Mouse (Mus musculus) lung, postnatal 10 days (tissue): ENCODE measurements around the gene Med11.
"Not testable (repeated sequence)": the region's sequence is repeated elsewhere in the genome, so short reads cannot be mapped to it uniquely, and the experiment has no call there.

Experiments used
- DNase-seq: peaks from one replicate; pipeline ENCODE4 v3.0.0; 2021

Med11 gene

DNA sequence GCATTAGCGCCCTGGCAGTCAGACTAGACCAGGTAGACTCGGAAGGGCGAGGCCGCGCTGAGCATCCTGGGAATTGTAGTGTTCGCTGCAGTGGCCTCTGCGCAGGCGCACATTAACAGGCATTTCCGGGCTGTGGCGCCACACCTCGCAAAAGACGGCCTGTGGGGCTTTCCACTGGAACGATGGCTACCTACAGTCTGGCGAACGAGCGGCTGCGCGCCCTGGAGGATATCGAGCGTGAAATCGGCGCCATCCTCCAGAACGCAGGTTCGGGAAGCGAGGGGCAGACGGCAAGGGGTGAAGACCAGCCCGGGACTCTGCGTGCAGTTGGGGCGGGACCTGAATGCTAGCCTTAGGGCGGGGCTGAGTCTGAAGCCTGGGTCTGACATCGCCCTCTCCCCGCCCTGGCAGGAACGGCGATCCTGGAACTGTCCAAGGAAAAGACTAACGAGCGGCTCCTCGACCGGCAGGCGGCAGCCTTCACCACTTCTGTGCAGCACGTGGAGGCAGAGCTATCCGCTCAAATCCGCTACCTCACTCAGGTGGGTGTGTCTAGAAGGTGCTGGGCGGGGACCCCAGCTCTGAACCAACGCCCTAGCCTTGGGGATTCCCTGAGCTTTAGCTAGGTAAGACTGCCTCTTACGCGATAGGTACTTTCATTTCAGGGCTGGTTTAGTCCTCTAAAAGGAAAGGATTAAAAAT, at the start of gene Med11:
Gene Med11, plus strand, starts transcription at position 123 of the 702 bp plus-strand sequence.
- DNase-seq, result peak; percentile 99

- peak; percentile 69 for DNase-seq
Observed at GRCm38 (mm10) chr11:70403598-70403997, 48.1 kb upstream of the Med11 start.

DNA sequence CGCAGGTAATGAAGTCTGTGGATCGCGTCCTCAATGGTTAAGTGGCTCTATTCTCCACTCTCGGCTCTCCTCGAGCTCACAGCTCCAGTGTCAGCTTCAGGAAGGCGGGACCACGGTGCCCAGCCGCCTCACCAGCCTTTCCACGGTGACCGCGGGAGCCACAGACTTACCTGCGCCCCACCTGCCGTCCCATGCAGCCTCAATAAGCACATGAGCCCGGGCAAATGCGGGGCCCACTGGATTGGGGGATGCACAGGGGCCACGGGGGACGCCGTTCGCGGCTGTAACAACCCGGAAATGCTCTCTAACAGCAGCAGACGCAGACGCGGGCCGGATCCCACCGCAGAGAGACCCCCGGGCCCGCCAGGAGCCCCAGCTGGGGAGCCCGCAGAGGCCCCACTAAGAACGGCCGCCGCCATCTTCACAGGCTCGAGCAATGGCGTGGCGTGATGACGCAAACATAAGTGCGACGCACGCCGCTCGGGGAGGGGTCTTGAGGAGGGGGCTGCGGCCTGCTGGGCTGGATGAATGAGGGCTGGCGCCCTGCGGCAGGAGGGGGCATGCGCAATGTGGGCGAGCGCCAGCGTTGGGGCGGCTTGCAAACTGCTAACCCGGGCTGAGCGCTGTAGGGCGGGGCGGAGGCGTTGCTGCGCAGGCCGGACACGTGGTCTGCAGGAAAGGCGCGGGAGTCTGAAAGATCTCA, 42.0 kb upstream of the Med11 start, which contains the start of gene Pelp1:
Gene Pelp1, minus strand, starts transcription at position 438 of the 703 bp plus-strand sequence.
- peak; percentile 94 for DNase-seq

DNA sequence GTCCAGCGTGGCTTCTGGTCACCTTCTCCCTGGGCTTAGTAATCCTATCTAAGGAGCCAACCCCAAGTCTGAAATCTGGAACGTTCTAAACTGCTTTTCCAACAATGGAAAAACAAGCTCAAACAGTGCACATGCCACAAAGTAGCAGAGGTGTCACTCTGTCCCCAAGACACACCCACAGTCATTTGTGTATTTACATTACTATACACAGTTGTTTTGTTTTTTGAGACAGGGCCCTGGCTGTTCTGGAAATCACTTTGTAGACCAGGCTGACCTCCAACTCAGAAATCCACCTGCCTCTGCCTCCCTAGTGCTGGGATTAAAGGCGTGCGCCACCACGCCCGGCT, 41.4 kb upstream of the Med11 start:
- DNase-seq, result no peak

DNA sequence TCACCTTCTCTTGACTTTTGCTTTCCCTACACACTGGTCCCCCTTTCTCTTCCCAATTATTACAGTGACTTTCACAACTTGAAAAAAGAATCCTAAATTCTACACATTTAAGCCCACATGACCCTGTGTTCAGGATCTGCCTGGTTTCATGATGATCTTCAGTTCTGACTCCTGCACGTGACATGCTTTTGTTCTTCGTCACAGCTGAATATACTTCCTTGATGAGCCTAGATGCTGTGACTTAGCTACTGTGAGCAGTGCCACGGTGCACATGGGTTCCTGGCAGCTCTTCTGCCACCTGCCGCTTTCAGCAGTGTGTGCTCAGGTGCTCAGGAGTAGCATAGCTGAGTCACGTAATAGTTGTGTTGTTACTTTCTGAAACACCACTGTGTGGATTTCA, 39.1 kb upstream of the Med11 start:
- DNase-seq, result no peak

DNA sequence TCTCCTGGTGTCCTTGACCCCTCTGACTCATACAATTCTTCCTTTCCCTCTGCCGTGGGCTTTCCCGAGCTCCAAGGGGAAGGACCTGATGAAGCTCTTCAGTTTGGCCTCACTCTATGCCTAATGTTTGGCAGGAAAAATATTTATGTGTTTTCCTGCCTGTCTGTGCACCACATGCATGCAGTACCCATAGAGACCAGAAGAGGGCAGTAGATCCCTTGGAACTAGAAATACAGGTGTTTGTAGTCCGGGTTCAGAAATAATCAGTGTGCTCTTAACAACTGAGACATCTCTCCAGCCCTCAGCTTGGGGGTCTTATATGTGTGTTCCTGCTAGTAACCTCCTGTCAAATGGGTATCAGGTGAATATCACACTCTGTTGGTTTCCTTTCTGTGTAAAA, 37.8 kb upstream of the Med11 start:
- DNase-seq, result peak; percentile 80

DNA sequence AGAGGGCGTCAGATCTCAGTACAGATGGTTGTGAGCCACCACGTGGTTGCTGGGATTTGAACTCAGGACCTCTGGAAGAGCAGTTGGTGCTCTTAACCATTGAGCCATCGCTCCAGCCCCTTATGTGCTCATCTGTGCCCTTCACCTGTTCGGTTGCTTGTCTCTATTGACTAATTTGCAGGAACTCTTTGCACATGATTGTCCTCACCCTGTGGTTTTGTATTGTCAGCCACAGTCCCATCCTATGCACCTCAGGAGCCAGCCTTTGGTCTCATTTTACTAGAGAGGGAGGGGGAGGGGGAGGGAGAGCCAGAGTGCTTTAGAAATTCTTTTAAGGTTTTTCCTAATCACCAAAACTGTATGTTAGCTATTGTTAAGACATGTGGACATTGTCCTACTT, 33.5 kb upstream of the Med11 start:
- DNase-seq, result no peak

DNA sequence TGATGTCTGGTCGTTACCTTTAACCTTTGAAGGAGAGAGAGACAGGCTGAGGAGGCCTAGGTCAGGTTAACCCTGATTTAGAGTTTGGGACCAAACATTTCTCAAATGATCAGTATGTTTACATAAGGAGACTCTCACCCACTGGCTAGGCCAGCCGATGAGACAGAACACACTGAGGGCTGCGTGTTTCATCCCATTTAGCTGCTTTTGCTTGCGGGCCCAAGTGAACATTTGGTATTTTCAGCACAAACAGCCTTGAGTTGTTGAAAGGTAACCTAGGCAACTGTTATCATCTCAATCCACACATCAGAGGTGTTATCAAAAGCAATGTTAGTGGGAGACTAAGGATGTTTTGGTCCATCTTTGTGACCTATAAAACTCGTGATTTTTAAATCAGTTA, 32.2 kb upstream of the Med11 start:
- DNase-seq, result no peak

- DNase-seq, result not testable (repeated sequence)
Observed at GRCm38 (mm10) chr11:70426598-70426997, 25.1 kb upstream of the Med11 start.

DNA sequence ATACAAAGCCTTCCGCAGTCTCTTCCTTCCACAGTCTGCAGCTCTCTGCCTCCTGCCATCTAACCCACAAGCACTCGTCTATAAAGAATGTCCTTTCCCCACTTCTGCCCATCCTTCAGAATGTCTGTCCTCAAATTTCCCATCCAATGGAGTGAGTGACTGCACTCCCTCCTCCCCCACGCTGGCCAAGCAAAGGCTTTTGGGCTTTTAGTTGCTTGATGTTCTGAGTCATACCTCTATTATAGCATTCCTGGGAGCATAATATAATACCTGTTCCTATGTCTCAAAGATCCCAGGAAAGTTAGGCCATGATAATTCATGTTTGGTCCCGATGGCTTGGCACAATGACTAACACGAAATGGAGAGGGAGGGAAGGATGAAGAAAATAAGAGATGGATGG, 20.1 kb upstream of the Med11 start:
- DNase-seq, result no peak

DNA sequence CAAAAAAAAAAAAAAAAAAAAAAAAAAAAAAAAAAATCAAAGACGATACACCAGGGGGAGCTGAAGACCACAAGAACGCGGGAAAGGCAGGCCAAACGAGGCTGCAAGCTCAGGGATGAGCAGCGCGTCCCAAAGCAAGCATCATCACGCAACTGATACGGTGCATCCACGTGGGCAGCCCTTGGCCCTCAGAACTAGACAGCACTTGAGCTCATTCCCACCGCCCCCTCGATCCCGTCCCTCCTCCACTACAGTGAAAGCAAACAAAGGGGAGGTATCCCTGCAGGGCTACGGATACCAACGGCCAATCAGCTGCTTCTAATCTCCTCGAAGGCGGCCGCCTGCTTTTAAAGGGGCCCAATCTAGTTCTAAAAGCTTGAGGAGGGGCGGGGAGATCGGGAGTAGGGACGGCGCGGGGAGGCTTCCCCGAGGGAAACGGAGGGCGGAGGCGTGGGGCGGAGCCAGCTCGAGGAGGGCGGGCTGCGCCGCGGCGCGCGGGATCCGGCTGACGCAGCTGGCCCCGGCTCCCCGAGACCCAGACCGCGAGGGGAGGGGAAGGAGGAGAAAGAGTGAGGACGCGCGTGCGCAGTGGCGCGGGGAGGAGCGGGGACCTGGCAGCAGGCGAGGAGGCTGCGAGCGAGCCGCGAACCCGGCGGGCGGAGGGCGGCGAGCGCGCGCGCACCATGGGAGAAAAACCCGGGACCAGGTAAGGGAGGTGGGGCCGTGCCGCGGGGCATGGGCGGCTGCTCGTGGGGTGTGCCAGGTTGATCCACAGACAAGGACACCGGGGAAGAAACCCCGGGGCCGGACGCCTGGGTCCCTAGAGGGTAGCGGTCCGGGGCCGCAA, 19.4 kb upstream of the Med11 start, which contains the start of gene Arrb2:
Gene Arrb2, plus strand, starts transcription at position 588 of the 847 bp plus-strand sequence.
- peak; percentile 99 for DNase-seq

DNA sequence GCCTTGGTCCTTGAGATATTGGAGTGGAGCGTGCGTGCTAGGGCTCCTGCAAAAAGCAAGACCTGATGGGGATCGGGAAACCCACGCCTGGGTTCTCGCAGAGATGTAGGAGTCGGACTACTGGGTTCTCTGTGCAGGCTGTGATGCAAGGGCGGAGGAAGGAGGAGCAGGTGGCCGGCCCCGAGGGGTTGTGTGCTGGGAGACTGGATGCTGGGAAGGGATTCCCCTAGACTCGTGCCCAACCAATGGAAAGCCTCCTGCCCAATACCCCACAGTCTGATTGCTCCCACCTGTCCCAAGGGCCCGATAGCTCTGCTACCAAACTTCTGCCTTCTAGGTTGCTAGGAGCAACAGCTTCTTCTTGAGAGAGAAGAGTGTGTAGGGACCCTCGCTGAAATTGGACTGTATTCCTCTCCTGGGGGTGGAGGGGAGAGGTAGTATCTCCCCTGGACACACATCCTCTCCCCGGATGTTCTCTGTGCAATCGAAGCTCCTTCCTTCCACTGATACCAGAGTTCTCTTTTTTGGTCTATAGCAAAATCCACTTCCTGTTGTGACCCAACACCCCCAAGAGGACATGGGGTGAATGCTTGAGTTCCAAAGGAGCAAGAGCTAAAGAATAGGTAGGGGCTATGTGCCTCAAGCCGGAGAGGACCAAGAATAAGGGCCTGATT, 18.7 kb upstream of the Med11 start:
- DNase-seq, result no peak

GRCm38 (mm10) chr11:70433569-70433943, 18.2 kb upstream of the Med11 start:
- peak; percentile 23 for DNase-seq

DNA sequence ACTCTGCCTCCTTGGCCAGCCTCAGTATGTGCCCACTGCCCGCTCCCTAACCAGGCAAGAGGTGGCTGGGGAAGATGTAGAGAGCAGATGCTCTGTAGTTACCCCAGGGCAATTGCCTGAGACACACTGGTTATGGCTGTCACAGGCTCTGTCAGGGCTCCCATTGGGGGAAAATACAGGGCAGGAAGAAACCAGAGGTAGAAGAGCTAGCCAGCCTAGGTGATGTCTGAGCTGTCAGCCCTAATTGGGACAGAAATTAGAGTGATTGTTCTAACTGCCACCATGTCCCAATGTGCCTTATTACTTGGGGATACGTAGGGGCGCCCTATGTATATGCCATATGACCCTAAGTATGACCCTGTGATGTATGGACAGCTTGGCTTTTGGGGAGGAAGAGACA, 17.8 kb upstream of the Med11 start:
- DNase-seq, result no peak

DNA sequence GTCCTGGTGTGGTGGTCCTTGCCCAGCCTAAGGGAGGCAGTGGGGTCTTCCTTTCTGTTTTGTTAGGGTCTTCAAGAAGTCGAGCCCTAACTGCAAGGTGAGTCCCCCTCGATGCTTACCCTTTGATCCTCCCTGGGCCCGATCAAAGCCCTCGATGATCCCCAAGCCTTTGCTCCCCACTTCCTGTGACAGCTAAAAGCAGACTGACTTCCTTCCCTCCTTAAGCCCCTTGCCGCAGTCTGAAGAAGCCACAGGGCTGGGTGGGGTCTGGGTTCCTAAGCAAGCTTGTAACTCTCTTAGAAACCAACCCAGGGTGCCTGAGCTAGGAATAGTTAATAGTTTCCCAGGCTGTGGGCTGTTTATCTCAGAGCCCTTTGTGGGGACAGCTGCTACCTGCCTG, 16.2 kb upstream of the Med11 start:
- no peak for DNase-seq

GRCm38 (mm10) chr11:70437426-70437825, 14.3 kb upstream of the Med11 start:
- no peak for DNase-seq

GRCm38 (mm10) chr11:70438728-70439374, 12.9 kb upstream of the Med11 start:
- DNase-seq, result no peak

DNA sequence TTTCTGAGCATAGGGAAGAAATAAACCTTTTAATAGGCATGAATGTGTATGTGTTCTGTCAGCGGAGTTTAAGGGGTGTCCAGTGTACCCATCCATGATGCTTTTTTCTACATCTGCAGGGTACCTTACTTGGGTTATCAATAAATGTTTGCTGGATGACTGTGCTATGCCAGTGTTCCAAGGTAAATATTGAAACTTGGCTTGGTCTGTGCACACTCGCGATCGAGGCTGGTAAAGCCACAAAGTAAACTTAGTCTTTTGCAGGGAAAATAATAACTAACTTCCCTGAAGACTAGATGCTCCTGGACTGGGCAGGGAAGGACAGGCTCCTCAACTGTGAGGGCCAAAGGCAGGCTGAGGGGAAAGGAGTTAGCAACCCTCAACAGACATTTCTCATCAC, 11.1 kb upstream of the Med11 start:
- DNase-seq, result no peak

GRCm38 (mm10) chr11:70441882-70442281, 9.8 kb upstream of the Med11 start:
- DNase-seq, result no peak

GRCm38 (mm10) chr11:70443964-70444363, 7.8 kb upstream of the Med11 start:
- DNase-seq, result no peak

DNA sequence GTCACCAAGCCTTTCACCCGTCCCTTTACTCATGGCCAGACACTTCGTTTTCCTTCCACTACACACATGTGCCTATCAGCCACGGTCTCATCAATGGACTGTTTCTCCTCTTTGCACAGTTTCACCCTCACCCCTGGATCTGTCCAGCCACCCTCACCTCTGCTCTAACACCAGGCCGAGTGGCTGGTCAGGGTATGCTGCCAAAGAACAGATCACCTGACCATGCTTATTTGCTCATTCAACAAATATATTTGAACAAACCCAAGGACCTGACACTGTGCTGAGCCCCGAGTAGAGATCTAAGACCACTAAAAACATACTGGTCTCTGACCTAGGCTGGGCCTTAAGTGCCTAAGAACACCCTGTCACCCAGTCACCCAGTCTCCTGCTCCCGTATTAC, 7.1 kb upstream of the Med11 start:
- DNase-seq, result peak; percentile 21

DNA sequence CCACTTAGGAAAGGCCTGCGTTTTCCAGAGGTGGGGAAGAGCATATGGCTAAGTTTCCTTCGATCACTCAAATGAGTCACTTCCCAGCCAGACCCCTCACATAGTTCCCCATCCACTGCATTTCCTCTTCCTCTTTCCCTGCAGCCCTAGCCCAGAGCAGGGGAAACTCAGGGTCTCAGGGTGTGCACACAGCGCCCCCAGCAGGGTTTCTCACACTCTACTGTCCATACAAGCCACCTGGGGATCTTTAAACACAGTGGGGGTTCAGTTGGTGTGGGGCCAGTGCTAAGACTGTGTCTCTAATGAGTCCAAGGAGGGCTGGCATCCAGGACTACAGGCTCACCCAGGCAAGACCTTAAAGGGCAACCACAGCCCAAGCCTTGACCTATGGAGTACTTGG, 5.0 kb upstream of the Med11 start:
- no peak for DNase-seq

DNA sequence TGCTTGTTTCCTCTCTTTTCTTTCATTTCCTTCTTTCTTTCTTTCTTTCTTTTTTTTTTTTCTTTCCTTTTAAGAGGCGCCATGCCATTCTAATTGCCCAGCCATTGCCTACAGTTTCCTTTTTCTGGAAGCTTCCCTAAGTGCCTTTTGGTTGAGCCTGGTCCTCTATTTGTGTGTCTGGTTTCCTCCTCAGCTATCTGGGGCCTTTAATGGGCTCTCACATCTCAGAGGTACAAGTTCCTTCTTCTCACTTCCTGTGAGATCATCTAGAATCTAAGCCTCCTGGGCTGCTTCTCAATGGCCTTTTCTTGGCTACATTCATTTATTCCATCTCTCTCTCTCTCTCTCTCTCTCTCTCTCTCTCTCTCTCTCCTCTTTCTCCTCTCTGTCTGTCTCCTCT, 4.3 kb upstream of the Med11 start:
- no peak for DNase-seq
